Mouse (Mus musculus) ovary, postnatal 14 days (tissue): ENCODE data around the gene Secisbp2.
"Not testable (repeated sequence)": the region's sequence is repeated elsewhere in the genome, so short reads cannot be mapped to it uniquely, and the experiment has no call there.

Source experiments
- DNase-seq: peaks from one replicate; pipeline ENCODE4 v3.0.0; 2022; ENCODE audit warnings: low spot score

Secisbp2 gene

GRCm38 (mm10) chr13:51643924-51644828 lies 7.3 kb upstream of the Secisbp2 start:
- peak; percentile 2 for DNase-seq

DNA sequence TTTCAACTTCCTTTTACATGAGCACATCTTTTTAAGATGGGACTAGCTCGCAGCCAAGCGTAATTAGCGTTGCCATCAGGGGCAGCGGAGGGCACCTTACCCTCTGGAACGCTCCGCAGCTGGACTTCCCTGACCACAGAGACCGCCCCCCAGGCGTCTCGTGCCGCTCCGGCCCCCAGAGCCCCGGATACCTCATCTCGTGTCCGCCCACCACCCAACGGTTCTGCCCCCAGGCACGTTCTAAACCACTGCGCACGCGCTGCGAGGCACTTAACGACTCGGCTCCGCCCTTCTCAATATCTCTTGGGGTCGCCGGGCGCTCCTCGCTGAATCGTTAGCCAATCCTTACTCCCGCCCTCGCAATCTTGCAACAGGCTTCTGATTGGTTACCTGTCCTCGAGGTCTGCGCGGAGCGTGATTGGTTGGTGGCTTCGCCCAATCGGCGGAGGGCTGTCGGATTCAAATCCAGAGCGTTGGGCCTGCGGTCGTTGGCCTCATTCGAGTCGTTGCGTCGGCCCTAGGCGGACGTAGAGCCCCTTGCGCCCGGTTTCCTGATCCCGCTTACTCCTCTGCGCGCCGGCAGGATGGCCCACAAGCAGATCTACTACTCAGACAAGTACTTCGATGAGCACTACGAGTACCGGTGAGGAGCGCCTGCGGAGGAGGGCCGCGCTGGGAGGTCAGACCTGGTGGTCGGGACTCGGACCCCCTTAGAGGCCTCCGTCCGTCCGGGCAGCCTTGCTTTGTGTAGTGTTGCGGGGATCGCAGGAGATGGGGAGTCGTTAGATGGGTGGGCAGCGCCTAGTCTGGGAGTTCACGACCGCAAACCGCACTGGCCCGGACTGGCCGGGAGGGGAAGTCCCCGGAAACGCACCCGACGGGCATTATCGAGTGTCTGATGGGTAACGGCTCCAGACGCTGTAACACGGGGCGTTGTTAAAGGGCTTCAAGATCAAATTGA lies 6.4 kb upstream of the Secisbp2 start, which contains the start of gene Cks2:
Gene Cks2, plus strand, starts transcription at position 404 of the 961 bp plus-strand sequence.
- peak; percentile 89 for DNase-seq

DNA sequence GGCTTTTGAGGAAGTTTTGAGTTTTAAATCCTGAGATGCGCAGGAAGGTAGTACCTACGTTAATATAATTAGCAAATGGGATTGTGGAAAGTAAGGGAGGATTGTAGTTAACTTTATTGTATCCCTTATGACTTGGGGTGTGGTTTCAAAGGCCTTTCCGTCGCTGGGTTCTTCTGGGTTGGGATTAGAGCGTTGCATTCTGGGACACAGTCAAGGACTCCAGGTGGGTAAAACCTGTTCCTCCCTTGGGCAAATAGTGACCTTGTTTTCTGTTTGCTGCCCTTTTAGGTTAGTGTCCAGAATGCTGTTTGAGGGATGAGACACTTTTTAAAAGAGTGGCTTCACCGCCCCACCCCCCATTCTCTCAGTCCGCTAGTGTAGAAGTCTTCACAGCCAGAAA lies 5.6 kb upstream of the Secisbp2 start:
- DNase-seq = no peak

DNA sequence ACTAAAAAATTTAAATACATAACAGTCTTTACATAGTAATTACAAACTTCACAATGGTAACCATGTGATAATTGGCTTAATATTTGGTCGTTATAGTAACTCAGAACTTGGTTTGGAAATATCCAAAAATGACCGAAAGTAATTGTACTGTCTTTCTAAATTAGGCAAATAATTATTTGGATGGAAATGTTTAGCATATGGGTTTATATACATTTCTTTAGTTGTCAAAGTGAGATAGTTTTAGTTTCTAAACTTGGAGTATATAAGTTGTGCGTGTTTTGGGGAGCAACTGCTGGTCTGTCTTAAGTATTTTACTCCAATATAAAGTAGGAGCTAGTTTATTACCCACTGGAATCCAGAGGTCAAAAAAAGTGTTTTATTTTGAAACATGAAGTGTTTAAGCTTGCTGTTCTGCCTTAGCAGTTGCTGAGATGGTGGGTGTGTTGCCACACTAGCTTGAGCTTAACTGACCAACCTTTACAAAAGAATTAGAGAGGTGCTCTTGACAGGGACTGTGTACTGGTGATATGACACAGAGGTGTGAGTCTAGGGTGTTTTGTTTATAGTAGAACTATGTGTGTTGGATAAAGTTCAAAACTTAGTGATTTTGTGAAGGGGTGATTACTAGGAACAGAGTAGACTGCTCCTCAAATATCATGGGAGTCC lies 5.0 kb upstream of the Secisbp2 start:
- no peak for DNase-seq

GRCm38 (mm10) chr13:51647770-51648169 lies 3.7 kb upstream of the Secisbp2 start:
- DNase-seq = no peak

- no peak for DNase-seq
Measured at GRCm38 (mm10) chr13:51648237-51648636, 3.3 kb upstream of the Secisbp2 start.

DNA sequence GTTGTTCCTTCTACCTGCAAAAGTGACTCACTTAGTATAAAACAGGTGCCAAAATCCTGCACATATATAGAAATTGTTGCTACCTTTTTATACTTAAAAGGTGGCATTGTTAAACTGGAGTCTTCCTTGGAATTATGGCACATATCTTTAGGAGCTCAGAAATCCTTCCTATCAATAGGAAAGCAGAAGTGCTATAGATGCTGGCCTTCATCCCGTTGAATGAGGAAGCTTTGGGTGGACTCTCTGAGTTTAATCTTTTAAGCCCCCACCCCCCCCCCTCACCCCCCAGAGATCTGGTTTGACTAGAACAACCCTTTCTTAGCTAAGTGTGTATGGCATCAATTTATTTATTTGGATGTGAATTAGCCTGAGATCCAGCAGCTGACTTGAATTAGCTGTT lies 1.8 kb upstream of the Secisbp2 start:
- DNase-seq = no peak

DNA sequence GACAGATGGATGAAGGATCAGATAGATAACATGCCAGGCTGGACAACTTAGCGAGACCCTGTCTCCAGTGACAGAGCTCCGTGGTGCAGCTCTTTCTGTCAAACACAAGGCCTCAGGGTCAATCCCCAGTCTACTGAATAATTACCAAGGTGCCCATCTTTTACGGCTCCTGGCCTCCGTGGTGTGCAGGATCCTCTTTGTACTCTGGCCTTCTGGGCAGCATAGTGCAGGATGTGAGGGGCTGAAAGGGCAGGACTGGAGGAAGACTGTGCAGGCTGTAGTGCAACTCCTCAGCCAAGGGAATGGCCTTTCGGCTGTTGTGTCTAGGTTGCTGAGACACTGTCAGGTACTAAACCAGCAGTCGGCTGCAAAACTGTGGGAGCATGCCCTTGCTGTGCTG lies 1.7 kb downstream of the Secisbp2 start:
- no peak for DNase-seq

- no peak for DNase-seq
Measured at GRCm38 (mm10) chr13:51653961-51654360, 2.5 kb downstream of the Secisbp2 start.

DNA sequence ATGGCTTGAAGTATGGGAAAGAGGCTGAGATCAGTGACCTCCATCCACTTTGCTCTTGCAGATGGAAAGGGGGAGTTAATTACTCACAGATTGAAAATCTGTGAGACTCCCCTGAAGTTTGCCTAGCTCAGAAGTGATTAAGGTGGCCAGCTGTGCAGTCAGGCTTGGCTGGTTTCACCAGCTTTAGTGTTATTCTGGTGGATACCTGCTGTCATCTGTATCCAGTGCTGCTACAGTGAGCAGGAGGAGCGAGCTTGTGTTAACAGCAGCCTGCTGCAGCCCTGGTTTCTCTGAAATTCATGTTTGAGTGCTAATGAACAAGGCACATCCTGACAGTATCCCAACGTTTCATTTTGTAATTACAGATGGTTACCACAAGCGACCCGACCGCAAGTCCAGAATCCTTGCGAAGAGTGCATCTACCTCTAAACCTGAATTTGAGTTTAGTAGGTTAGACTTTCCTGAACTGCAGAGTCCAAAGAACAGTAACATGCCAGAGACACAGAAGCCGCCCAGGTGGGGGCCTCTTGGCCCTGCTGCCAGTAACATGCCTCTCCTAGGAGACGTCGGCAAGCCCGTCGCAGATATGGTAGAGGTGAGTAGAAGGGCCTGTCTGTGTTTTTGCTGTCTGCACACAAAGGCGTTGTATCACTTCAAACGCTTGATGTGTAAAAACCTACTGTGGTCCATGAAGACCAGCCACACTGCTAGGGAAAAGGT lies 5.2 kb downstream of the Secisbp2 start:
- DNase-seq = no peak

GRCm38 (mm10) chr13:51658094-51658493 lies 6.6 kb downstream of the Secisbp2 start:
- no peak for DNase-seq

DNA sequence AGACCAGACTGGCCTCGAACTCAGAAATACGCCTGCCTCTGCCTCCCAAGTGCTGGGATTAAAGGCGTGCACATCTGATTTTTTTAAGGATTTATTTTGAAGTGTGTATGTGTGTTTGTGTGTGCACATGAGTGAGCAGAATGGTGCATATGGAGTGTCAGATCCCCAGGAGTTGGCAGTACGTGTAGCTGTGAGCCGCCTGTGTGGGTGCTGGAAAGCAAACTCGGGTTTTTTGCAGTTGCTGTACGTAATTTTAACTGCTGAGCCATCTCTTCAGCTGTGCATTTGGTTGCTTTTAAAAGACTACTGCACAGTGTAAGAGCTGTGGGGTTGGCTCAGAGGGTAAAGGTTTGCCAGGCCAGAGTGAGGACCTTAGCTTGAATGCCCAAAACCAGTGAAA lies 8.1 kb downstream of the Secisbp2 start:
- DNase-seq = no peak

- no peak for DNase-seq
Measured at GRCm38 (mm10) chr13:51663561-51663960, 12.1 kb downstream of the Secisbp2 start.

GRCm38 (mm10) chr13:51668195-51668594 lies 16.7 kb downstream of the Secisbp2 start:
- DNase-seq = not testable (repeated sequence)

GRCm38 (mm10) chr13:51676641-51677040 lies 25.1 kb downstream of the Secisbp2 start:
- DNase-seq = no peak

DNA sequence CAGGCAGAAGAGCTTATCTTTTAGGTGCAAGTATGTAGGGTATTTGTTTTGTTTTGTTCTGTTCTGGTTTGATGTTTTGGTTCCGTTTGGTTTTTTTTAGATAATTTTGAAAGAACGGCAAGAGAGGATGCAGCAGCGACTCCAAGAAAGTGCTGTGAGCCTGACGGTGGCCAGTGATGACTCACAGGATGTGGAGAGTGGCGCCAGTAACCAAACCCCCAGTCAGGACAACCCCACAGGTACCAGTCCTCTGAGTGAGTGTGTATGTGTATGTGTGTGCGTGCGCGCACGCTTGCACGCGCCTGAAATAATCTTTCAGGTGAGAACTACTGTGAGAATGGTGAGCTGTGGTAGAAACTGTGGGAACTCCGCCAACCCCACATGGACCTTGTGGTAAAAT lies 25.5 kb downstream of the Secisbp2 start:
- DNase-seq = no peak

DNA sequence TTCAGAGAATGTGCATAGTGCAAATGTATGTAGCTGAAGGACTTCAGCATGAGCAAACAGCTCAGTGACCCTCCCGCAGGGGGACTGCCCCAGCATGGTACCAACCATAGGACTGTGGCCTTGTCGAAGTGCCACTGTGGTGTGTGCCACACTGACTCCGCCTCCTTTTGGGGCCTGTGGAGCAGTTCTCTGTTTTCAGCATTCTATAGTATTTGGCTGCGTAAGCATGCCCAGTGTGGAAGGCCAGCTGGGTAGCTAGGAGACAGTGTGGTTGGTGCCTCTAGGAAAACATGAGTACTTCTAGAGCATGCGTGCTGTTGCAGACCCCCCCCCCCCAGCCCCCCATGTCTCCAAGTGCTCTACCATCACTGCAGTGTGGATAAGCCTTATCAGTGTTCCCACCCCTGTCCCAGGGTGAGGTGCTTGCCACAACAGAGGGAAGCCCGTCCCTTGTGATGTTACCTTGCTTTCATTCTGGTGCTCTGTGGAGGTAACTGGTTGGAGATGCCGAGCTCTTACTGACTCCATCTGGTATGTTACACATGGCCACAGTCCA lies 26.2 kb downstream of the Secisbp2 start:
- DNase-seq = no peak

DNA sequence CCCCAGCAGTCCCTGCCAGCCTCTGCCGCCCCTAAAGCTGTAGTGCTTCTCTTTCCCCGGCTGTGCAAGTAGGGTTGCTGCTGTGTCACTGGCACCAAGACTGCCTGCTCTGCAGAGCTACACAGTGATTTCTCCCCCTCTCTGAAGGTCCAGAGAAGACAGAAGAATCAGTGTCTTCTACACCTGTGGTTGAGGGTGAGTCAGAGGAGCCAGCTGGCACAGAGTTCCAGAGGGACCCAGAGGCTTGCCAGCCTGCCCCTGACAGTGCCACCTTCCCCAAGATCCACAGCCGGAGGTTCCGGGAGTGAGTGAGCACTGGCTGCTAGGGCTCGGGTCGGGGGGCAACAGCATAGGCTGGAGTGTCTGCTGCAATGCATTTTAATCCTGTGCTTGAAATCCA lies 27.2 kb downstream of the Secisbp2 start:
- DNase-seq = no peak

- DNase-seq = no peak
Measured at GRCm38 (mm10) chr13:51679332-51679731, 27.8 kb downstream of the Secisbp2 start.

DNA sequence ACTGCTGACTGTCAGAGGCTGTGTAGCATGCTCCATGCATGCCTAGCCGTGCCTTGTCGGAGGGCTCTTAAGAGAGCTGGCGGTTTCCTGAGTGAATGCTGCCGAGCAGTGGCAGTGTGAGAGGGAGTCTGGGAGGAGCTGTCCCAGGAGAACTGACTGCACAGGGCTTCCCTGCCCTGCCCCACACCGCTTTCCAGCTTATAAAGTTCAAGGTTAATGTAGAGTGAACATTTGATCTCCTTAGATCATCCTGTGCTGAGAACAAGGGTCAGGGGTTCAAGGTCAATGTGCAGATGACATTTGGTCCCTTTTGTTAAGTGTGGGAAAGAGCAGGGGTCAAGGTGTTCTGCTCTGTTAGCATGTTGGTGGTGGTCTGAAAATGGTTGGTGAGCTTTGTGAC lies 29.6 kb downstream of the Secisbp2 start:
- no peak for DNase-seq

- no peak for DNase-seq
Measured at GRCm38 (mm10) chr13:51681634-51682033, 30.1 kb downstream of the Secisbp2 start.
